Mouse (Mus musculus) cortical plate, adult 2 months (tissue): ENCODE measurements around the gene Teddm1b. TPM values are rescaled to one million over a fixed set of nuclear protein-coding genes. Genes with fewer than 3 reads are reported as not detected.
A peak's percentile ranks its signal among the peaks of the same experiment; 100 is the strongest.
"Not testable (repeated sequence)": the region's sequence is repeated elsewhere in the genome, so short reads cannot be mapped to it uniquely, and the experiment has no call there.

Experiments
- H3K27ac ChIP-seq: fragments of 200-500 bp; 2 replicates; pipeline ENCODE4 v1.5.1; 2012; ENCODE audit warnings: low read length, control low read depth, inconsistent platforms; ENCODE audit not compliant: insufficient read depth
- H3K4me1 ChIP-seq: fragments of 200-500 bp; 2 replicates; pipeline ENCODE4 v1.6.1; 2011; ENCODE audit warnings: low read length; ENCODE audit not compliant: control insufficient read depth, insufficient read depth
- H3K4me3 ChIP-seq: fragments of 200-500 bp; 2 replicates; pipeline ENCODE4 v1.5.1; 2011; ENCODE audit warnings: mild to moderate bottlenecking, low read length, control low read depth; ENCODE audit not compliant: insufficient read depth
- CTCF ChIP-seq: fragments of 200-500 bp; IDR thresholded peaks from 2 replicates; pipeline ENCODE4 v1.5.1; 2011; ENCODE audit warnings: mild to moderate bottlenecking, control low read depth, low read length; ENCODE audit not compliant: insufficient read depth; ENCODE audit errors: extremely low read depth
- POLR2A ChIP-seq: fragments of 200-500 bp; IDR thresholded peaks from 2 replicates; pipeline ENCODE4 v1.6.1; 2011; ENCODE audit warnings: mild to moderate bottlenecking, low read length, control low read depth; ENCODE audit not compliant: insufficient read depth; ENCODE audit errors: extremely low read depth
- polyA plus RNA-seq: library from polyadenylated mRNA; depleted of rRNA; stranded (reverse); fragments of >200 nt; gene quantifications from 2 replicates; pipeline ENCODE4 v1.2.3, GENCODE M21; 2012; rRNA removed

The Teddm1b gene
- not detected in 2 replicates for polyA plus RNA-seq

DNA sequence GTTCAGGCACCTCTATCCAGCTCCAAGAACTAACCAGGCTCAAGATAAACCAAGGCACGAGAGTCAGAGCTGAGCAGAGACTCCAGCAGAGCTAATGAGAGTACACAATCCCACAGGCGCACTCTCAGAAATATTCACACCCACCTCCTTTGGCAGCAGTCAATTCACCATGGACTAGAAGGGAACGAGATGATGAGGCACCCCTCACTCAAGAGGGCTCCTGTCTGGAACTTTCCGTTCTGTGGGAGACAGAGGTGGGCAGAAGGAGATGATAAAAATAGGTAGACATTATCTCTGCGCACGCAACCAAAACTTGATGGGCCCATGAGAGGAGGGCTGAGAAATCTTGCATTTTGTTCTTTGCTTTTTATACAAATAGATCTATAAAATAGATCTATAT, at the start of gene Teddm1b:
TSS of gene Teddm1b (plus strand) at position 301 of the 400 bp plus-strand sequence.
- no peak for TF ChIP-seq POLR2A
- TF ChIP-seq CTCF = no peak

GRCm38 (mm10) chr1:153830746-153831145, 43.4 kb upstream of the Teddm1b start:
- H3K4me3 ChIP-seq = no peak overlapping the region
- no peak overlapping the region for H3K27ac ChIP-seq
- TF ChIP-seq POLR2A (no peak), CTCF (no peak)
- H3K4me1 ChIP-seq = no peaks in the 10 kb centered on the region

More for the DNA sequence above, at the start of gene Teddm1b:
- no peak within 1 kb of the TSS for H3K4me3 ChIP-seq
- peaks cover 2% of the 10 kb centered on the region; the same call in 1 of the 2 replicates for H3K4me1 ChIP-seq
- H3K27ac ChIP-seq = no peak within 1 kb of the TSS

- no peak overlapping the region for H3K4me3 ChIP-seq
- TF ChIP-seq CTCF (no peak), POLR2A (no peak)
- H3K4me1 ChIP-seq = no peaks in the 10 kb centered on the region
- H3K27ac ChIP-seq = no peak overlapping the region
Measured at GRCm38 (mm10) chr1:153836036-153836435, 38.1 kb upstream of the Teddm1b start.

- Histone ChIP-seq H3K4me1 (peaks cover 2% of the 10 kb centered on the region; the same call in 1 of the 2 replicates), H3K4me3 (no peak overlapping the region), H3K27ac (no peak overlapping the region)
- no peak for TF ChIP-seq CTCF
- no peak for TF ChIP-seq POLR2A
Measured at GRCm38 (mm10) chr1:153842121-153842740, 31.9 kb upstream of the Teddm1b start.

DNA sequence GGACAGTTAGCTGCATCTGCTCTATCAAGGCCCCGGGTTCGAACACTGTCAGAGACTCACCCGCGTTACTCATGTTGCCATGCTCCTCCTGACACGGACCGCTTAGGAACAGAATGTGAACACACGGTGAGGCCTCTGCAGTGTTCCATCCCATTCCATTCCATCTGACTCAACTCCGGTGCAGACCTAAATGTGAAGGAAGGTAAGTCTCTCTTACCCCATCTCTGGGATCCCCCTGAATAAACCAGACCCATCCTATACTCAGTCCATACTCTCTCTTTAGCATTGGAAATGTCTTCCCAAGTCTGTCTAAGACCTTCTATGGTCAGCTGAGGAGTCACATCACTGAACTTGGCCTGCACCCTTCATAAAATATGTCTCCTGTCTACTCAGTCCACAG, 30.1 kb upstream of the Teddm1b start, which contains the start of gene Rgsl1:
TSS of gene Rgsl1 (minus strand) at position 101 of the 400 bp plus-strand sequence.
- H3K4me3 ChIP-seq = no peak within 1 kb of the TSS
- no peak for TF ChIP-seq CTCF
- TF ChIP-seq POLR2A = no peak
- peaks cover 2% of the 10 kb centered on the region; the same call in 1 of the 2 replicates for H3K4me1 ChIP-seq
- no peak within 1 kb of the TSS for H3K27ac ChIP-seq

DNA sequence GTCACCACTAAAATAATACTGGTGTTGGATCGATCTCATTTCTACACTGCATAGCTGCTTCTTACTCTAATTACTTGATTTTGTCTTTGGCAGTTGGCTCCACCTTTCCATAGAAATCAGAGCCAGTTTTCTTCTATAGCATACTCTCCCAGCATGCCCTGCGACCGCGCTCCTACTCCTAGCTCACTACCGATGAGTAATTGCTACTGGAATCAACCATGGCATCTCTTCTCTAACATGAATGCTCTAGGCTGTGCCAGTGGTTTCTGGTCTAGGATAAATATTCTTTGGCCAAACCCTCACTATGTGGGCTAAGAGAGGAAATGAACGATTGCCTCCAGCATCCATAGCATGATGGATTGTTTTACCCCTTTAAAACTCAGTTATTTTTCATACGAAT, 27.7 kb upstream of the Teddm1b start:
- Histone ChIP-seq H3K27ac (no peak overlapping the region), H3K4me3 (no peak overlapping the region), H3K4me1 (peaks cover 2% of the 10 kb centered on the region; the same call in 1 of the 2 replicates)
- TF ChIP-seq POLR2A (no peak), CTCF (no peak)

GRCm38 (mm10) chr1:153846867-153847266, 27.3 kb upstream of the Teddm1b start:
- H3K27ac ChIP-seq = no peak overlapping the region
- TF ChIP-seq POLR2A (no peak), CTCF (peak; percentile 38; the same call in 1 of the 2 replicates)
- H3K4me3 ChIP-seq = no peak overlapping the region
- peaks cover 2% of the 10 kb centered on the region; the same call in 1 of the 2 replicates for H3K4me1 ChIP-seq

DNA sequence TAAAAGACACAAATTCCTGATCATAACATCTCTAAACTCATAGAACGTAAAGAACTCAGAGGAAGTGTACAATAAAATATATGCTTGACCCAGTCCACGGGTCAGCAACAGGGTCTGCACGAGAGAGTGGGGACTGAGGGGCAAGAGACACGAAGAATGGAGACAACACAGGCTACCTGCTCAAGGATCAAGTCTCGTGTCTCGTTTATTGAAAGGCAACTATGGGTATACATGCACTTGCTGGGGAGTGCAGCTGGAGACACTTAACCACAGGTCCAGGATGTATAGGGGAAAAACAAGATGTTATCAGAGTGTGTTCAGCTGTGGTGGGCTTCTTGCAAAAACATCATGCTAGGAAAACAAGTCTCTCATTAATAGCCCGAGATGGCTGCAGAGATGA, 21.4 kb upstream of the Teddm1b start:
- not testable (repeated sequence) for H3K4me1 ChIP-seq, H3K4me3 ChIP-seq, H3K27ac ChIP-seq

GRCm38 (mm10) chr1:153855946-153856345, 18.2 kb upstream of the Teddm1b start:
- TF ChIP-seq CTCF (no peak), POLR2A (no peak)
- Histone ChIP-seq H3K27ac (no peak overlapping the region), H3K4me3 (no peak overlapping the region), H3K4me1 (no peaks in the 10 kb centered on the region)

DNA sequence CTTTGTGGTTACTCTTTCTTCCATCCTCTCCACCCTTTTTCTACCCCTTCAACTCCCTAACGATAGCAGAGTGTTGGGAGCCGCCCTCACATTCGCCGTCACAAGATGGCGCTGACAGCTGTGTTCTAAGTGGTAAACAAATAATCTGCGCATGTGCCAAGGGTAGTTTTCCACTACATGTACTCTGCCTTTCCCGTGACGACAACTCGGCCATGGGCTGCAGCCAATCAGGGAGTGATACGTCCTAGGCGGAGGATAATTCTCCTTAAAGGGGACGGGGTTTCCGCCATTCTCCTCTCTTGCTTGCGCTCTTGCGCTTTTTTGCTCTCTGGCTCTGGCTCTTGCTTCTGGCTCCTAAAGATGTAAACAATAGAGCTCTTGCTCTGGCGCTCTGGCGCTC, 6.2 kb downstream of the Teddm1b start:
- not testable (repeated sequence) for H3K27ac ChIP-seq

DNA sequence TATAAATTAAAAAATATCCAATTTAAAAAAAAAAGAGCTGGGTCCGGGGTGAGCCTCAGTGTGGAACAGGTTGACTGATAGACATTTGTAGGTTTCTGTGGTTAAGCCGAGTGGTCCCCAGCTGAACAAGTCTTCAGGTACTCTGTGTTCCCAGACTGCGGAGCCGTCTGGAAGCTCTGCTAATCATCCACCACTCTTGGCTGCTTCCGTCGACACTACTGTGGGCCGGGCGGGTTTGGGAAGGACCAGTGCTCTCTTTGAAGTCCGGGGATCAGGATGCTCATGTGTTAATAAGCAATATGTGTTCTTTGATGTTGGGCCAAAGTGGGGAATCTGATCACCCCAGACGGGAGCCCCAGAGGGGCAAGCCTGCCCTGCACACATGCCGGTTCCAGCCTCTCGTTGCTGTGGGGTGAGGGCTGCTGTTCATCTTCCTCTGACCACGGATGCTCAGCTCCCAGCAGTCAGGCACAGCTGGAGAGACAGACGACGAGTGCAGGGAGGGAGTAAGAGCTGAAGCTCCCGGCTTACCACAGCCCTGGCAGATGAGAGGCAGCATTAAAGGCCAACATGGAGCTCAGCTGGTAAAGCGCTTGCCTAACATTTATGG, 12.0 kb downstream of the Teddm1b start:
- Histone ChIP-seq H3K4me1 (no peaks in the 10 kb centered on the region), H3K27ac (no peak overlapping the region), H3K4me3 (no peak overlapping the region)
- TF ChIP-seq CTCF = no peak
- TF ChIP-seq POLR2A = no peak

More for the DNA sequence above, 6.2 kb downstream of the Teddm1b start:
- H3K4me3 ChIP-seq, H3K4me1 ChIP-seq: not testable (repeated sequence)
